Mouse (Mus musculus): ENCODE results near the gene Olfm2. TPM values are rescaled to one million over a fixed set of nuclear protein-coding genes. Genes with fewer than 3 reads are reported as not detected.
A peak's percentile ranks its signal among the peaks of the same experiment; 100 is the strongest.

Gene Olfm2
- polyA plus RNA-seq, 1 experiment from 2014 or later = 4.1 TPM

- under 1% methylated on average over 43 of the region's 43 CpGs for WGBS
- Histone ChIP-seq H3K4me3 (ENCODE audit: low read depth, low read length) (peak within 1 kb of the TSS; percentile 96), H3K27ac (ENCODE audit: low read depth, low read length) (peak within 1 kb of the TSS; percentile 91), H3K36me3 (ENCODE audit: control insufficient read depth, insufficient read depth) (peaks cover 15% of the 10 kb centered on the region), H3K27me3 (replicated peaks; ENCODE audit: control insufficient read depth, insufficient read depth, low read length) (no peaks in the 10 kb centered on the region), H3K4me2 (replicated peaks; ENCODE audit: low read depth) (peak within 1 kb of the TSS; percentile 97), H3K4me1 (replicated peaks; ENCODE audit: control insufficient read depth, insufficient read depth, low read length) (no peaks in the 10 kb centered on the region), H3K9me3 (ENCODE audit: control insufficient read depth) (no peaks in the 10 kb centered on the region), H3K9ac (ENCODE audit: low read depth, low read length) (peak within 1 kb of the TSS; percentile 87)
- no peak for TF ChIP-seq CTCF (IDR thresholded peaks at IDR 0.05; ENCODE audit: low read depth)
- ATAC-seq = peak; percentile 49
Measured at GRCm38 (mm10) chr9:20644360-20645081, 101.6 kb downstream of the Olfm2 start, which contains the start of gene Fbxl12. Gene Fbxl12 (minus strand): TSS chr9:20644767.

- H3K27me3 ChIP-seq (replicated peaks; ENCODE audit: control insufficient read depth, insufficient read depth, low read length) = no peaks in the 10 kb centered on the region
- H3K9me3 ChIP-seq (ENCODE audit: control insufficient read depth) = no peaks in the 10 kb centered on the region
- H3K9ac ChIP-seq (ENCODE audit: low read depth, low read length) = peak overlapping the region; percentile 87
- peaks cover 15% of the 10 kb centered on the region for H3K36me3 ChIP-seq (ENCODE audit: control insufficient read depth, insufficient read depth)
- peak overlapping the region; percentile 91 for H3K27ac ChIP-seq (ENCODE audit: low read depth, low read length)
- no peak for ATAC-seq
- no peak for TF ChIP-seq CTCF (IDR thresholded peaks at IDR 0.05; ENCODE audit: low read depth)
- no peaks in the 10 kb centered on the region for H3K4me1 ChIP-seq (replicated peaks; ENCODE audit: control insufficient read depth, insufficient read depth, low read length)
- whole genome bisulfite sequencing = 4% methylated on average over 13 of the region's 13 CpGs
- H3K4me2 ChIP-seq (replicated peaks; ENCODE audit: low read depth) = peak overlapping the region; percentile 97
- H3K4me3 ChIP-seq (ENCODE audit: low read depth, low read length) = peak overlapping the region; percentile 96
Measured at GRCm38 (mm10) chr9:20643781-20644180, 102.4 kb downstream of the Olfm2 start.

DNA sequence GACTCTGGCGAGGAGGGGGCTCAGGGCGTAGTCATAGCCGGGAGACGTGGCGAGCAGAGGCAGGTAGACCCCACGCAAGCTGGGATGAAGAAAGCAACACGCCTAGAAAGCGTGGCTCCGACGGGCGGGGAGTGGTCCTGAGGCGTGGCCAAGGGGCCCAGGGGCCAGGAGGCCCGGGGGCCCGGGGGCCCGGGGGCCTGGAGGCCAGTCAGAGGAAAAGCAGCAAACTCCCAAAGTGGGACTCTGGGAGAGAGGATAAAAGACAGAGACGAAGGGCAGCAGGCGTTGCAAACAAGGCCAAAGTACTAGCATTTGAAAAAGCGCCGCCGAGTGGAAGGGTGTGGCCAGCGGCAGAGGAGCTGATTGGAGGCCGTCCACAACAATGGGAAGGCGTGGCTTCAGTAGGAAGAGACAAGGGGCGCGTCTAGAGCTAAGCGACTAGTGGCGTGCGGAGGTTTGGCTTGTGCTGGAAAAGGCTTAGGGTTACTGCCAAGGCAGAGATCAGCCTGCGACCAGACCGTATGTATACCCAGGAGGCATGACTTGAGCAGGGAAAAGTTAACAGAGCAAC is 103.2 kb downstream of the Olfm2 start:
- peak; percentile 36; the same call in 1 of the 2 replicates for TF ChIP-seq CTCF (IDR thresholded peaks at IDR 0.05; ENCODE audit: low read depth)
- Histone ChIP-seq H3K36me3 (ENCODE audit: control insufficient read depth, insufficient read depth) (peaks cover 23% of the 10 kb centered on the region), H3K4me2 (replicated peaks; ENCODE audit: low read depth) (peak overlapping the region; percentile 97), H3K27ac (ENCODE audit: low read depth, low read length) (peak overlapping the region; percentile 91), H3K27me3 (replicated peaks; ENCODE audit: control insufficient read depth, insufficient read depth, low read length) (no peaks in the 10 kb centered on the region), H3K9ac (ENCODE audit: low read depth, low read length) (peak overlapping the region; percentile 87), H3K4me1 (replicated peaks; ENCODE audit: control insufficient read depth, insufficient read depth, low read length) (no peaks in the 10 kb centered on the region), H3K9me3 (ENCODE audit: control insufficient read depth) (no peaks in the 10 kb centered on the region), H3K4me3 (ENCODE audit: low read depth, low read length) (peak overlapping the region; percentile 96)
- under 1% methylated on average over 30 of the region's 30 CpGs for WGBS
- peak; percentile 87 for ATAC-seq

- peaks cover 23% of the 10 kb centered on the region for H3K36me3 ChIP-seq (ENCODE audit: control insufficient read depth, insufficient read depth)
- peak within 1 kb of the TSS; percentile 91 for H3K27ac ChIP-seq (ENCODE audit: low read depth, low read length)
- peak within 1 kb of the TSS; percentile 87 for H3K9ac ChIP-seq (ENCODE audit: low read depth, low read length)
- no peaks in the 10 kb centered on the region for H3K27me3 ChIP-seq (replicated peaks; ENCODE audit: control insufficient read depth, insufficient read depth, low read length)
- peak; percentile 74 for ATAC-seq
- no peak for TF ChIP-seq CTCF (IDR thresholded peaks at IDR 0.05; ENCODE audit: low read depth)
- peak within 1 kb of the TSS; percentile 96 for H3K4me3 ChIP-seq (ENCODE audit: low read depth, low read length)
- H3K4me2 ChIP-seq (replicated peaks; ENCODE audit: low read depth) = peak within 1 kb of the TSS; percentile 97
- under 1% methylated on average over 50 of the region's 51 CpGs for WGBS
- H3K4me1 ChIP-seq (replicated peaks; ENCODE audit: control insufficient read depth, insufficient read depth, low read length) = no peaks in the 10 kb centered on the region
- no peaks in the 10 kb centered on the region for H3K9me3 ChIP-seq (ENCODE audit: control insufficient read depth)
Measured at GRCm38 (mm10) chr9:20642101-20642895, 103.9 kb downstream of the Olfm2 start, which contains the start of gene Ubl5. Gene Ubl5 (plus strand): TSS chr9:20642878.

DNA sequence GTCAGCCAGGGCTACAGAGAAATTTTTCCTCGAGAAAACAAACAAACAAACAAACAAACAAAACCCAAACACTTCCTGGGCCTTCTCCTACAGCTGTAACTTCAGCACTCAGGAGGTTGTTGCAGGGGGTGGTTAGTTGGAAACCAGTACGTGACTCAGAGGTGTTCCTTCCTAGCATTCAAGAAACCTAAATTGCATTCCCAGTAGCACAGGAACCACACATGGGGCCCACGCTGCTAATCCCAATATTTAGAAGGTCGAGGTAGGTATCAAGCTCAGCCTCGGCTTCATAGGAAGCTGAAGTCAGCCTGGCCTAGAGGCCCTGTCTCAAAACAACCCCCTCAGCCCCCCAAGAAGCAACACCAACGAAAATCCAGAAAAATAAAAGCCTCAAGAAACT is 104.6 kb downstream of the Olfm2 start:
- H3K36me3 ChIP-seq (ENCODE audit: control insufficient read depth, insufficient read depth) = peaks cover 15% of the 10 kb centered on the region
- H3K27ac ChIP-seq (ENCODE audit: low read depth, low read length) = peak overlapping the region; percentile 69; the same call in 1 of the 2 replicates
- no peak for TF ChIP-seq CTCF (IDR thresholded peaks at IDR 0.05; ENCODE audit: low read depth)
- no peak for ATAC-seq
- no peaks in the 10 kb centered on the region for H3K9me3 ChIP-seq (ENCODE audit: control insufficient read depth)
- peak overlapping the region; percentile 97 for H3K4me2 ChIP-seq (replicated peaks; ENCODE audit: low read depth)
- 8% methylated on average over 6 of the region's 6 CpGs for WGBS
- peak overlapping the region; percentile 96 for H3K4me3 ChIP-seq (ENCODE audit: low read depth, low read length)
- peak overlapping the region; percentile 87 for H3K9ac ChIP-seq (ENCODE audit: low read depth, low read length)
- no peaks in the 10 kb centered on the region for H3K4me1 ChIP-seq (replicated peaks; ENCODE audit: control insufficient read depth, insufficient read depth, low read length)
- no peaks in the 10 kb centered on the region for H3K27me3 ChIP-seq (replicated peaks; ENCODE audit: control insufficient read depth, insufficient read depth, low read length)

DNA sequence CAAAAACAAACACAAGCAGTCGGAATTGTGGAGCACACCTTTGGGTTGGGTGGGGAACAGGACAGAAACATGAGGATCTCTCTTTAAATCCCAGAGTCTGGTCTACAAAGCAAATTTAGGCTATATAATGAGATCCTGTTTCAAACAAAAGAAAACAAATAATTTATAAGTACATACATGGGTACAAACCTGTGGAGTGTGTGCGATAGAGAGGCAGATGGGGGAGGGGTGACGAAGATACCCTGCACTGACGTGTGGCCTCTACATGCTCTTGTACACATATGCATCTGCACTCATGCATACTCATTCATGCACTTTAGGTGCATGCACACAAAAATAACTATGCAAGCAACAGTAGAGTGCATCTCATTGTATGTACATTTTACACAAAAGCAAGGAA is 106.7 kb downstream of the Olfm2 start:
- Histone ChIP-seq H3K4me3 (ENCODE audit: low read depth, low read length) (no peak overlapping the region), H3K9ac (ENCODE audit: low read depth, low read length) (no peak overlapping the region), H3K27ac (ENCODE audit: low read depth, low read length) (no peak overlapping the region), H3K36me3 (ENCODE audit: control insufficient read depth, insufficient read depth) (peaks cover 13% of the 10 kb centered on the region), H3K4me2 (replicated peaks; ENCODE audit: low read depth) (no peak overlapping the region), H3K4me1 (replicated peaks; ENCODE audit: control insufficient read depth, insufficient read depth, low read length) (no peaks in the 10 kb centered on the region), H3K9me3 (ENCODE audit: control insufficient read depth) (no peaks in the 10 kb centered on the region), H3K27me3 (replicated peaks; ENCODE audit: control insufficient read depth, insufficient read depth, low read length) (no peaks in the 10 kb centered on the region)
- 87% methylated on average over 4 of the region's 4 CpGs for WGBS
- no peak for ATAC-seq
- no peak for TF ChIP-seq CTCF (IDR thresholded peaks at IDR 0.05; ENCODE audit: low read depth)

All from intestine, postnatal 0 days (tissue).